ENCODE assay signal across 9 mouse cellular contexts in genomic region chr11:119088391-119089234, GRCm38 (mm10). TPM values are rescaled to one million over a fixed set of nuclear protein-coding genes. Genes with fewer than 3 reads are reported as not detected.
DNase-seq lines count a peak whose midpoint lies in the region; ATAC-seq lines count a peak whose summit lies in the region.
"Had no signal": no experiment of that assay in that cellular context is flagged by ENCODE, and none has a peak within 500 bp of the region (broad histone marks: within the 10 kb centered on the region; RNA-seq: fewer than 3 reads in every experiment).

No protein-coding gene starts in this region.

- 2% methylated on average over 28 of the region's 28 CpGs for WGBS in heart, embryonic 12.5 days
- 1% methylated on average over 28 of the region's 28 CpGs for WGBS in limb, embryonic 11.5 days
- WGBS in neural tube, embryonic 11.5 days = under 1% methylated on average over 28 of the region's 28 CpGs

- no peaks in the 10 kb centered on the region for H3K36me3 ChIP-seq in heart, embryonic 12.5 days
- H3K36me3 ChIP-seq in limb, embryonic 11.5 days (ENCODE audit: control insufficient read depth, insufficient read depth, low read length) = no peaks in the 10 kb centered on the region
- no peaks in the 10 kb centered on the region for H3K36me3 ChIP-seq in neural tube, embryonic 11.5 days (ENCODE audit: control insufficient read depth, insufficient read depth, low read length)
- H3K36me3 ChIP-seq: liver, embryonic 13.5 days had no signal

- no peak overlapping the region for H3K27ac ChIP-seq in heart, embryonic 12.5 days (ENCODE audit: poor library complexity, severe bottlenecking)
- no peak overlapping the region for H3K27ac ChIP-seq in limb, embryonic 11.5 days (replicated peaks; ENCODE audit: low read depth, low read length)
- H3K27ac ChIP-seq in neural tube, embryonic 11.5 days (ENCODE audit: low read depth, low read length) = no peak overlapping the region
- H3K27ac ChIP-seq: liver, embryonic 13.5 days had no signal

- peak overlapping the region; percentile 57; the same call in 1 of the 2 replicates for H3K4me3 ChIP-seq in heart, embryonic 12.5 days
- H3K4me3 ChIP-seq in limb, embryonic 11.5 days (ENCODE audit: low read depth, low read length) = peak overlapping the region; percentile 16
- H3K4me3 ChIP-seq in neural tube, embryonic 11.5 days (ENCODE audit: low read depth, low read length) = no peak overlapping the region; the same call in 1 of the 2 replicates

- ATAC-seq in CD4-positive, CD25-positive, alpha-beta regulatory T cell, adult 4 months = no peak
- no peak for ATAC-seq in heart, embryonic 12.5 days (ENCODE audit: insufficient number of reproducible peaks, low FRiP score)
- ATAC-seq in limb, embryonic 11.5 days (ENCODE audit: insufficient number of reproducible peaks, low FRiP score, low TSS enrichment, low read depth) = no peak
- ATAC-seq in neural tube, embryonic 11.5 days (ENCODE audit: insufficient read depth, low FRiP score, low TSS enrichment) = no peak

- H3K27me3 ChIP-seq in heart, embryonic 12.5 days (replicated peaks) = peaks cover 36% of the 10 kb centered on the region
- H3K27me3 ChIP-seq in limb, embryonic 11.5 days (ENCODE audit: control insufficient read depth, insufficient read depth, low read length) = peaks cover 43% of the 10 kb centered on the region
- peaks cover 62% of the 10 kb centered on the region for H3K27me3 ChIP-seq in neural tube, embryonic 11.5 days (ENCODE audit: control insufficient read depth, insufficient read depth, low read length)

- no peak overlapping the region for H3K9ac ChIP-seq in heart, embryonic 12.5 days
- H3K9ac ChIP-seq in limb, embryonic 11.5 days (ENCODE audit: low read length) = no peak overlapping the region
- H3K9ac ChIP-seq in neural tube, embryonic 11.5 days (ENCODE audit: low read length) = no peak overlapping the region
- H3K9ac ChIP-seq: liver, embryonic 13.5 days had no signal

- peak overlapping the region; percentile 96; the same call in 1 of the 2 replicates for H3K4me2 ChIP-seq in heart, embryonic 12.5 days
- H3K4me2 ChIP-seq in limb, embryonic 11.5 days (ENCODE audit: low read depth, severe bottlenecking) = peak overlapping the region; percentile 7; the same call in 1 of the 2 replicates
- H3K4me2 ChIP-seq in neural tube, embryonic 11.5 days (ENCODE audit: low read depth) = no peak overlapping the region

- DNase-seq in CD4-positive, CD25-positive, alpha-beta regulatory T cell, adult 2 months (ENCODE audit: low read depth, low spot score) = peak; percentile 64
- peak; percentile 46 to 51 for DNase-seq in right cerebral cortex, postnatal 10 days (ENCODE audit: low spot score in 2 of 2)
- DNase-seq in right cerebral cortex, postnatal 36 days (ENCODE audit: low spot score in 2 of 2) = no peak
- DNase-seq in limb, embryonic 11.5 days (ENCODE audit: low spot score) = peak; percentile 72
- peak; percentile 50 for DNase-seq in neural tube, embryonic 11.5 days (ENCODE audit: low spot score)
- DNase-seq in ovary, adult 18-20 months (ENCODE audit: low spot score) = no peak
- DNase-seq: liver, embryonic 13.5 days had no signal

- no peaks in the 10 kb centered on the region for H3K9me3 ChIP-seq in heart, embryonic 12.5 days (replicated peaks)
- H3K9me3 ChIP-seq in limb, embryonic 11.5 days (ENCODE audit: control insufficient read depth, low read length) = no peaks in the 10 kb centered on the region
- H3K9me3 ChIP-seq in neural tube, embryonic 11.5 days (ENCODE audit: control insufficient read depth, low read length) = no peaks in the 10 kb centered on the region
- H3K9me3 ChIP-seq: liver, embryonic 13.5 days had no signal

- peaks cover 61% of the 10 kb centered on the region for H3K4me1 ChIP-seq in heart, embryonic 12.5 days (replicated peaks)
- H3K4me1 ChIP-seq in limb, embryonic 11.5 days (ENCODE audit: control insufficient read depth, insufficient read depth, low read length) = peaks cover 43% of the 10 kb centered on the region
- H3K4me1 ChIP-seq in neural tube, embryonic 11.5 days (ENCODE audit: control insufficient read depth, insufficient read depth, low read length) = peaks cover 36% of the 10 kb centered on the region

RNA-seq across cellular contexts. Expression of gene Cbx4, which starts 2.6 kb away (rescaled TPM):
- polyA plus RNA-seq in CD4-positive, CD25-positive, alpha-beta regulatory T cell, adult 4 months (2017; shearing (Covaris generic)) = 1 to 10 TPM; 1.7 to 3.7 TPM
- polyA plus RNA-seq in heart, embryonic 12.5 days (2016; fragmentation: Nextera tagmentation; extraction: Ambion mirVana) = 13.2 and 14.9 TPM in 2 replicates
- 5.4 and 5.8 TPM in 2 replicates for polyA plus RNA-seq in limb, embryonic 11.5 days (2014; fragmentation: Nextera tagmentation; extraction: Ambion mirVana)
- polyA plus RNA-seq in neural tube, embryonic 11.5 days (2014; fragmentation: Nextera tagmentation; extraction: Ambion mirVana) = 6.0 and 6.1 TPM in 2 replicates

RNA-seq across cellular contexts. Expression of gene Cbx8, which starts 47.8 kb away (rescaled TPM):
- 1 to 10 TPM; 4.0 to 6.7 TPM for polyA plus RNA-seq in CD4-positive, CD25-positive, alpha-beta regulatory T cell, adult 4 months (2017; shearing (Covaris generic))
- polyA plus RNA-seq in heart, embryonic 12.5 days (2016; fragmentation: Nextera tagmentation; extraction: Ambion mirVana) = 7.3 and 8.8 TPM in 2 replicates
- 12.2 and 13.4 TPM in 2 replicates for polyA plus RNA-seq in limb, embryonic 11.5 days (2014; fragmentation: Nextera tagmentation; extraction: Ambion mirVana)
- polyA plus RNA-seq in neural tube, embryonic 11.5 days (2014; fragmentation: Nextera tagmentation; extraction: Ambion mirVana) = 6.8 and 7.0 TPM in 2 replicates

Comparison
In these comparisons a context has a peak if more than half of its experiments do, and no peak if none do; other contexts are left out.
1. DNase-seq: peak in CD4-positive, CD25-positive, alpha-beta regulatory T cell, adult 2 months (single experiment), right cerebral cortex, postnatal 10 days (2 of 2), limb, embryonic 11.5 days (single experiment) and neural tube, embryonic 11.5 days (single experiment); none in right cerebral cortex, postnatal 36 days (0 of 2) and ovary, adult 18-20 months (single experiment).